In the genomic region with DNA sequence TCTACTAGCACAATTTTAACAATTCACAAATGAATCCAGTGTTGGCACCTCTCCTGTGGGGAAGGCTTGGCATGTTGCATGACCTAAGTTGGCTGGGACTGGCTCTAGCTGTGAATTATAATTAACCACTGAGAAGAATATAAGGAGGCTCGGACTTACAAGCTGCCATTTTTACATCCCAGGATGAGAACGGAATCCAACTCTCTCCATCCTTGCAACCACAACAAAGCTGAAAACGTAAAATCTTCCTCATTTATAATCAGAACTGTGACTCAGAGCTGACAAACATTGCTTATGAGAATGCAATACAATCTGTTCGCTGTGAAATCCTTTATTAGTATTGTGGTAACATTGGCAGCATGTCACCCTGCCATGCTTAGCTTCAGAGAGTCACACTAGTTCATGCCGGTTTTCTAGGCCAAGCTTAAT, we compare ENCODE assay signal across 11 mouse cellular contexts.
A peak's percentile ranks its signal among the peaks of the same experiment; 100 is the strongest.
DNase-seq lines count a peak whose midpoint lies in the region; ATAC-seq and TF ChIP-seq lines count a peak whose summit lies in the region.
"Had no signal": no experiment of that assay in that cellular context is flagged by ENCODE, and none has a peak within 500 bp of the region (broad histone marks: within the 10 kb centered on the region; RNA-seq: fewer than 3 reads in every experiment).

No protein-coding gene starts in this region.

- ATAC-seq in frontal cortex, adult (ENCODE audit: low TSS enrichment) = peak; percentile 89
- no peak for ATAC-seq in heart, embryonic 16.5 days (replicated peaks; ENCODE audit: extremely low read depth, insufficient read depth, low FRiP score)
- no peak for ATAC-seq in megakaryocyte progenitor cell, adult 5-6 weeks (replicated peaks; ENCODE audit: poor library complexity)

- no peaks in the 10 kb centered on the region for H3K9me3 ChIP-seq in heart, embryonic 16.5 days (replicated peaks; ENCODE audit: control insufficient read depth, low read length)

- H3K4me1 ChIP-seq in heart, embryonic 16.5 days (ENCODE audit: control insufficient read depth, insufficient read depth, low read length) = peaks cover 10% of the 10 kb centered on the region; the same call in 1 of the 2 replicates

- H3K36me3 ChIP-seq in heart, embryonic 16.5 days (ENCODE audit: control insufficient read depth, insufficient read depth) = no peaks in the 10 kb centered on the region

- intact Hi-C loops in left cerebral cortex, postnatal 14 days (cut with DNase I) = no loop called here

- TF ChIP-seq CTCF in brain, embryonic 14.5 days (IDR thresholded peaks at IDR 0.05; ENCODE audit: borderline replicate concordance, extremely low read depth, insufficient read depth, insufficient read length) = no peak

- no peak overlapping the region for H3K9ac ChIP-seq in heart, embryonic 16.5 days (ENCODE audit: low read length)

- H3K4me3 ChIP-seq in heart, embryonic 16.5 days (ENCODE audit: low read length) = no peak overlapping the region

- no peaks in the 10 kb centered on the region for H3K27me3 ChIP-seq in heart, embryonic 16.5 days (ENCODE audit: control insufficient read depth, insufficient read depth, low read length)

- DNase-seq in frontal cortex, postnatal 10 days (ENCODE audit: low spot score in 2 of 2) = no peak
- peak; percentile 89 for DNase-seq in brain, embryonic 14.5 days (ENCODE audit: low read depth)
- DNase-seq in left cerebral cortex, postnatal 14 days (ENCODE audit: low spot score in 2 of 2) = peak; percentile 26 to 40
- DNase-seq in retina, embryonic 14.5 days (ENCODE audit: low spot score) = no peak
- no peak for DNase-seq in urinary bladder, postnatal 14 days (ENCODE audit: low spot score)
- DNase-seq: B cell, adult 2 months; kidney, adult 9 months; lung, adult 18-20 months had no signal

- no peak for TF ChIP-seq POLR2A in brain, embryonic 14.5 days (IDR thresholded peaks at IDR 0.05; ENCODE audit: borderline replicate concordance, extremely low read depth, insufficient read depth, insufficient read length, poor library complexity, severe bottlenecking)

- peak overlapping the region; percentile 90 for H3K27ac ChIP-seq in heart, embryonic 16.5 days (ENCODE audit: low read length)

- 65% methylated on average over 5 of the region's 5 CpGs for WGBS in heart, embryonic 16.5 days

- no peak overlapping the region for H3K4me2 ChIP-seq in heart, embryonic 16.5 days (ENCODE audit: low read depth, low read length)

Comparison
In these comparisons a context has a peak if more than half of its experiments do, and no peak if none do; other contexts are left out.
1. DNase-seq: peak in brain, embryonic 14.5 days (single experiment) and left cerebral cortex, postnatal 14 days (2 of 2); none in frontal cortex, postnatal 10 days (0 of 2), retina, embryonic 14.5 days (single experiment) and urinary bladder, postnatal 14 days (single experiment).